Mouse (Mus musculus) regulatory T cell (primary cell): Measurements from ENCODE around the gene Dtnbp1.

Source experiments
- in situ Hi-C: fragments of 300-600 bp; cut with MboI, MseI; formaldehyde crosslinking; loops from one replicate; pipeline ENCODE4 v1.15.1; 2025; ENCODE audit warnings: high pct_unique_total_duplicates

Gene Dtnbp1

GRCm38 (mm10) chr13:45003026-45003425 lies 1.1 kb upstream of the Dtnbp1 start:
- in situ Hi-C loops, result no loop called here

GRCm38 (mm10) chr13:45001228-45001910 lies 578 bp downstream of the Dtnbp1 start:
- in situ Hi-C loops, result no loop called here

- in situ Hi-C loops, result no loop called here
Observed at GRCm38 (mm10) chr13:45000836-45001227, 1.1 kb downstream of the Dtnbp1 start.

DNA sequence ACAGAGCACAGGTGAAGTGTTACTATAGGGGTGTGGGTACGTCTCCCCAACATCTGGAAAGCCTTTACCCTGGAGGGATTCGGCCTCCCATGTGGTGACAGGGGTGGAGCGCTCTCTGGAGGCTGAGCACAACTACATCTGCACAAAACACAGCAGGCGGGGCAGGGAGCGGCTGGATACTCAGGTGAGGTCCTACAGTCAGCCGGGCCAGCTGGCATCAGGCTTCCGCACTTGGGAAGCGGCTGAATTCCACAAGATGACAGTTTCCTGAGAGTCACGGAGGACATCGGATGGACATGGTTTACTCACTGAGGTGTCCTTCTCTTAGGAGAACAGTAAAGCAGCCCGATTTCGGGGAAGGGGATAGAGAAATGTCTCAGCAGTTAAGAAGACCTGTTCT lies 2.7 kb downstream of the Dtnbp1 start:
- in situ Hi-C loops, result no loop called here

GRCm38 (mm10) chr13:44996339-44996738 lies 5.6 kb downstream of the Dtnbp1 start:
- in situ Hi-C loops, result no loop called here

GRCm38 (mm10) chr13:44992550-44993205 lies 9.3 kb downstream of the Dtnbp1 start:
- in situ Hi-C loops, result no loop called here

DNA sequence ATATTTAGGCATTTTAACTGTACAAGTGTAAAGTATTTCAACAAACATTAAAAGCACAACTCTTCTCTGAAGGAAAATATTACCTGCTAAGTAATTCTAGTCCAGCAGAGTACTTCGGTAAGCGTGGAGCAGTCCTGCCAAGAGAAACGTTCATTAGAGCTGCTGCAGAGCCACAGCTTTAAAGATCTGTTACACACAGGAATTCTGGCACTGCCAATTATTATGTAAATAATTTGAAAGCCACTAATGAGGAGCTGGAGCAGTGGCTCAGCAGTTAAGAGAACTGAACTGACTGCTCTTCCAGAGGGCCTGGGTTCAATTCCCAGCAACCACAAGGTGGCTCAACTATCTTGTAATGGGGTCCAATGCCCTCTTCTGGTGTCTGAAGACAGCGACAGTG lies 10.0 kb downstream of the Dtnbp1 start:
- in situ Hi-C loops, result no loop called here

DNA sequence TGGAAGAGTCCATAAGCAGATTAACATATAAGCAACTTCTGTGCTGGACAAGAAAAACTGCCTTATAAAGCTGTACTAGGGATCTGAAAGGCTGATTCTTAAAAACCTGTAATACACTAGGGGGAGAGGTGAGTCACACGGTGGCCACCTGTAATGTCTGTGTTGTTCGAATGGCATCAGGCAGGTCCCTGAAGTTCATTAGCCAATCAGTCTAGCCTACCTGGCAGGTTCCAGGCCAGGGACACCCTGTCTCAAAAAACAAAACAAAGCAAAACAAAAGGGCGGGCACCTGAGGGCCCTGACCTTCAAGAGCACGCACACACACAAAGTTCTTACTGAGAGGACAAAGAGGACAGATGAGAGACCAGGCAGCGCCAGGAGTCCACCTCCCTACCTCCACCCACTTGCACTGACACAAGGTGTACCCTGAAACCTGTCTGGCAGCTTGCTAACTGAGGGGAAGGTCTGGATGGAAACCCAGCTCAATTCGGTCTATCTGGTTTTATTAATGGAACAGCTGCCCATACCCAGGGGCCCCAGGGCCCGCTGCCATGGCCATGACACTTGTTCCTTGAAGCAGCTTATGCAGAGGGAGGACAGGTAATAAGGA lies 11.8 kb downstream of the Dtnbp1 start:
- in situ Hi-C loops, result no loop called here

DNA sequence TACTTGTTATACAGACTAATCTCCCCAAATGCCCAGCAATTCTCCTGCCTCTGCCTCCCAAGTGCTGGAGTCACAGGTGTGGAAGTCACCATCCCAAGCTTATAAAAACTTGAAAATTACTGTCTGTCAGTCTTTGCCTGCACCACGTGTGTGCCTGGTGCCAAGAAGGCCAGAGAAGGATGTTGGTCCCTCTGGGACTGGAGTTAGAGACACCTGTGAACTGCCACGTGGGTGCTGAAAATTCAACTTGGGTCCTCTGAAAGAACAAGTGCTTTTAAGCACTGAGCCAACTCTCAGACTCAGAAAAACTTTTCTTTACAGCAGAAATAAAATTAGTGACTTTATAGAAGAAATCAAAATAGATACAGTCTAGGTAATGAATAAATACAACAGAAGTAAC lies 15.6 kb downstream of the Dtnbp1 start:
- in situ Hi-C loops, result no loop called here

DNA sequence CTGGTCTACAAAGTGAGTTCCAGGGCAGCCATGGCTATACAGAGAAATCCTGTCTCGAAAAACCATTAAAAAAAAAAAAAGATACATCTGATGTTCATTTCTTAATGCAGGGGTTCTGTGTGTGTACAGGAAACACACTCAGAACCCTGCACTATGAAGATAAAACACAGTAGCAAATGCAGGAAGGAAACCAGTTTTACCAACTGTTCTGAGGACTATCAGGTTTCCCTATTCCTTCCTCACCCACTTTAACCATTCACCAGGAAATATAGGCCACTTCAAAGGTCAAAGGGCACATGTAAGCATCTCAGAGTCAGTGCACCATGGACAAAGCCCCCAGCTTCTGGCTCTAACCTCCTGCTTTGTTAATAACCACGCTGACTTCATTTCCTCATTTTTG lies 16.6 kb downstream of the Dtnbp1 start:
- in situ Hi-C loops, result no loop called here

DNA sequence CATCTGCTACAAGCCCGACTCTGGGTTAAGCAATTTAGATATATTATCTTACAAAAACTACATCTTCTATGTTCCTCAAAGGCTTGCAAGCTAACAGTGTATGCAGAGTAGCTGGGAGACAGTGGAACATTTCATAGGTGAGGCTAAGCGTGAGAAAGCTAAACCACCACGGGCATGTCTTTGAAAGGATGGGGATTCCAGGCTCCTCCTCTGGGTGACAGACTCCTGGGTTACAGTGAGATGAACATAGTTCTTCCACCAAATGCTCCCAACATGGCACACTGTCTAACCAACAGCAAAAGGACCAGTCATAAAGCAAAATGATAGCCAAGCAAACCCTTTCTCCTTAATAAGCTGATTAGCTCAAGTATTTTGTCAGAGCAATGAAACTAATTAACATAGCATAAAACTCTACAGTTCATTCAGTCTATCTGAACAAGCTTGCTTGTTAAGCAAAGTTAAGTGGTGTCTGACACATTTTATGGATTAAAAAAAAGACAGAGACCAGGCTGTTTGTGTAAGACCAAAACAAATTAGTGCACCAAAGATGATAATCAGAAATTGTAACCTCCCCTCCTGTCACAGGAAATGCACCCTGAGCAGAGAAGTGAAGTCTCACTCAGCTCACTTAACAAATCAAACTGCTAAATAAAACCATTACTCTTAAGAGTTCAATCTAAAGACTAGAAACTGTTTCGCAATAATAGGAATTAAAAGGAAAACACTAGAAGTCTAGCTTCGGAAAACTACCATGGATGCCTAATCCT lies 18.1 kb downstream of the Dtnbp1 start:
- in situ Hi-C loops, result no loop called here

DNA sequence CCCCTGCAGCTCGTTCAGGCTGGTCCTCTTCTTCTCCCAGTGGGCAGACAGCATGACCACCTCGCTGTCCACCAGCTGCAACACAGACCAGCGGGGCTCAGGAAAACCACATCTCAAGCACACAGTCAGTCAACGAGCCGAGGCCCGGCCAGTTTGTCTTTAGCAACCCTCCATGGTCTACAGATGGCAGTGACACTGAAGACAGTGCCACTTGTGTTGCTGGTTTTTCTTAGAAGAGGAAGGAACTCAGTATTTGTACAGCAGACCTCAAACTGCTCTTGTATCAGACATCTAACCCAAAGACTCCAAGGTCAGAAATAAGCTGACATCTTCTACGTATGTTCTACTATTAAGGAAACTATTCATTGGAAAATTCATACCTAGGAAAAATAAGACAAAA lies 19.1 kb downstream of the Dtnbp1 start:
- in situ Hi-C loops, result no loop called here

DNA sequence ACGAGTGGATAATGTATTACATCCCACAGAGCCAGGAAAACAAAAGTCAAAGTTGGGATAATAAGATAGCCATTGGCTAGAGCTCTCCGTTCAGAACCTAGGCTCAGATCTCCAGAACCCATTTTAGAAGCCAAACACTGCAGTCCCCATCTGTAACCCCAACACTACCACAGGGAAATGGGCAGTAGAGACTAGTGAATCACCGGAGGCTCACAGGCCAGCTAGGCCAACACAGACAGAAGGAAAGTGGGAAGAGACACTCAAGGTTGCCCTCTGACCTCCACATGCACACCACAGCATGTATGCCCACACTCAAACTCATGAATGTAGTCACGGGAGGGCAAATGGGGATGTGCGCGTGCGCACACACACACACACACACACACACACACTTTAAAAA lies 22.5 kb downstream of the Dtnbp1 start:
- in situ Hi-C loops, result no loop called here

DNA sequence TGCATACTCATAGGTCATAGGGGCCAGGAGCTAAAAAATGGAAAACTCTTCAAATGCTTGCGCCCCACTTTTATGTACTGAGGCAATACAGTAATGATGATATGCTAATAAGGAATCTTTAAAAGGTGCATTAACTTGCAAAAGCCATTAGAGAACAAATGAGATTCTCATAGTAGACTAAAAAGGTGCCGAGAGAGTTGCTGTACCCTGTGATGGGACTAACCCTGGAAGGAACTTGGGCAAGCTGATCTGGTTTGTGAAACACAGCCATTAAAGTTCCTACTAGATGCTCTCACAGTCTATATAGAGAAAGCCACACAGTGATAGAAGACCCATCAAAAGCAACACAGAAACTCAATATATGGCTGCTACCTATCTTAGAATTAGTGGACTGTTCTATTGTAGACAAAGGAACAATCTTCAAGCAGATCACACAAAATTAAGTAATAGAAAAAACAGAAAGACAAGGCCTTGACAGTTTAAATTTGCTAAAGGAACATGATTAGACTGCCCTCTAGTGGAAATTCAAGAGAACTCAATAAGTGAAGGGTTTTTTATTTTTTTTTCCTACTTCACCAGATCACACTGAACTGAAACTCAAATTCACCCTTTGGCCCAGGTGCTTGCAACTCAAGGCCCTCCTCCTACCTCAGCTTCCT lies 24.3 kb downstream of the Dtnbp1 start:
- in situ Hi-C loops, result no loop called here

- in situ Hi-C loops, result no loop called here
Observed at GRCm38 (mm10) chr13:44977059-44977458, 24.9 kb downstream of the Dtnbp1 start.

DNA sequence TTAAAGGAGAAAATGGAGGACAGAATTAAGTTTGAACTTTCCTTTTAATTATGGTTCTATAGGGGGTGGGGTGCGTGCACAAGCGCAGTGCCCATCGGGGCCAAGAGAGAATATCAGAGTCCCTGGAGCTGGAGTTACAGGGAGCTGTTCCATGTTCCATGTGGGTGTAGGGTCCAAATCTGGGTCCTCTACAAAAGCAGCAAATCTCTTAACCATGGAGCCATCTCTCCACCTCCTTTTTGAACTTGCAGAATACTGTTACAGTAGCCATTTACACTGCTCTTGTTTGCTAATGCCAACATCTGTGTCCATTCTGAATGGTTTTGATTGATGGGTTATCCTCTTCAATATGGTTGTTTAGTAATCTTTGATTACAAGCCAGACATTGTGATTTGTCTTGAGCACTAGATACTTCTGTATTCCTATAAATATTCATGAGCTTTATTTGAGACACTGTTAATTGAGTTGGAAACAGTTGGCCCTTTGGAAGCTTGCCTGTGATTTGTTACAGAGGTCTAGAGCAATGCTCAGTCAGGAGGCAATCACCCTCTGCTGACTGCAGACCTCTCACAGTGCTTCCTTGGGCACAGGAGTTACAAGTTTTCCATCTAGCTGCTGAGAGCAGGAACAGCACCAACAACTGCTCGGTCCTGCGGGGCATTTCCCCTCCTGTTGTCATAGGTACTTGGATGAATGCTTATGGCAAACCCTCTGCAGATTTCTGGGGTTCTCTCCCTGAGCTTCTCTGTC lies 41.2 kb downstream of the Dtnbp1 start:
- in situ Hi-C loops, result no loop called here

GRCm38 (mm10) chr13:44957049-44957448 lies 44.9 kb downstream of the Dtnbp1 start:
- in situ Hi-C loops, result no loop called here

DNA sequence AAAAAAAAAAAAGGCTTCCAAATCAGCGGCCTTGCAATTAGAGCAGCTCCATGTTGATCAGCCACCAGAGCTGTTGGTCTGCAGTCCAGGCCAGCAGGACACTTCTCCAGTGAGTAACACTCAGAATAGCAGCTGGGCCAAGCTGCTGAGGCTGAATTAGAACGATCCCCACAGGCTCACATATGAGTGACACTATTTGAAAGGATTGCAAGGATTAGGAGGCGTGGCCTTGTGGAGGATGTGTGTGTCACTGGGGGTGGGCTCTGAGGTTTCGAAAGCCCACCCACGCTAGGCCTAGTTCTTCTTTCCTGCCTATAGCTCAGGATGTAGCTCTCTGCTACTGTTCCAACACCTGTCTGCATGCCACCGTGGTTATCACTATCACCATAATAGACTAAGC lies 46.2 kb downstream of the Dtnbp1 start:
- in situ Hi-C loops, result no loop called here

DNA sequence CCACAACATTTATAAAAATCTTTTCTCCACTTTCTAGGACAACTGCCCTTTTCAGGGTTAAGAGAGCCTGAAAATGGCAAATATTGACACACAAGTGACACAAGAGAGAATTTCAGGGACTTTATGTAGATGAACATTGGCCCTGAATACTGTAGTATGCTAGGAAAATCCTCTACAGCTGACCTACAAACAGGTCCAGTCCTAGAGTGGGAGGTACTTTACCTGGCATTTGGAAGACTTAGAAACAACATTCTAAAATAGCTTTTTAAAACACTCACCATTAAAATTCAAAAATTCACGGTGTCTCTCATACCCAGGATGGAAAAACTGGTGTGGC lies 47.7 kb downstream of the Dtnbp1 start:
- in situ Hi-C loops, result no loop called here

- in situ Hi-C loops, result no loop called here
Observed at GRCm38 (mm10) chr13:44953546-44954231, 48.3 kb downstream of the Dtnbp1 start.
